Mouse (Mus musculus) macrophage (primary cell): ENCODE results near the gene Pds5a. TPM values are rescaled to one million over a fixed set of nuclear protein-coding genes. Genes with fewer than 3 reads are reported as not detected.

Experiments
- H3K27ac ChIP-seq: fragments of 350-480 bp; formaldehyde crosslinking; 2 replicates; pipeline ENCODE4 v1.9.0; 2021
- H3K36me3 ChIP-seq: fragments of 350-480 bp; formaldehyde crosslinking; 2 replicates; pipeline ENCODE4 v1.9.0; 2021; ENCODE audit errors: inconsistent target
- H3K4me3 ChIP-seq: fragments of 350-480 bp; formaldehyde crosslinking; 2 replicates; pipeline ENCODE4 v1.9.0; 2021; ENCODE audit errors: inconsistent target
- H3K79me2 ChIP-seq: fragments of 350-480 bp; formaldehyde crosslinking; 2 replicates; pipeline ENCODE4 v1.9.0; 2021; ENCODE audit errors: inconsistent target
- WGBS: methylation state at CpG from one replicate; pipeline ENCODE4 v1.1.7; 2026; ENCODE audit warnings: inconsistent platforms; ENCODE audit not compliant: missing documents; 5-methylcytosine and 5-hydroxymethylcytosine counted together
- polyA plus RNA-seq: library from polyadenylated mRNA; stranded (reverse); fragments of 250-400 nt; gene quantifications from 3 replicates; pipeline ENCODE4 v1.2.4, GENCODE M21; 2018; ENCODE audit warnings: inconsistent platforms

The Pds5a gene
- polyA plus RNA-seq, 1 experiment from 2014 or later, result 38.5 TPM

DNA sequence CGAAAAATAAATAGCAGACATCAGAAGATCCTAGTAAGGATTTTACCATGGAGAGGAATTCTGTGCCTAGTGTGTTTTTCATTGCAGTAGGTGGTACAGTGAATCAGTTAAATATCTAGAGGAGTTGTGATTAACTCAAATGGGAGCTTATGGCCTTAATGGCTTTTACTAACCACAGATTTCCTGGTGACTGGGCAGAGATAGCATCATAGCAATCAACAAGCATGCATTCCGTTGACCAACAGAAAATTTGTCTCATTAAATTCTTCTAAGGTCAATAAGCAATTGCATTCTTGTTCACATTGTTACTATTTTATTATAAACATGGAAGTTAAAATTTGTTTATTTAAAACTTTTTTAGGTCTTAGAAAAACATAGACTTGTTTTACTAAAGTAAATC lies 132.6 kb downstream of the Pds5a start:
- peaks cover 97% of the 10 kb centered on the region for H3K79me2 ChIP-seq
- H3K27ac ChIP-seq, result no peak overlapping the region
- H3K36me3 ChIP-seq, result peaks cover 10% of the 10 kb centered on the region
- H3K4me3 ChIP-seq, result no peak overlapping the region
- WGBS, result 60% methylated on average over 2 of the region's 2 CpGs

DNA sequence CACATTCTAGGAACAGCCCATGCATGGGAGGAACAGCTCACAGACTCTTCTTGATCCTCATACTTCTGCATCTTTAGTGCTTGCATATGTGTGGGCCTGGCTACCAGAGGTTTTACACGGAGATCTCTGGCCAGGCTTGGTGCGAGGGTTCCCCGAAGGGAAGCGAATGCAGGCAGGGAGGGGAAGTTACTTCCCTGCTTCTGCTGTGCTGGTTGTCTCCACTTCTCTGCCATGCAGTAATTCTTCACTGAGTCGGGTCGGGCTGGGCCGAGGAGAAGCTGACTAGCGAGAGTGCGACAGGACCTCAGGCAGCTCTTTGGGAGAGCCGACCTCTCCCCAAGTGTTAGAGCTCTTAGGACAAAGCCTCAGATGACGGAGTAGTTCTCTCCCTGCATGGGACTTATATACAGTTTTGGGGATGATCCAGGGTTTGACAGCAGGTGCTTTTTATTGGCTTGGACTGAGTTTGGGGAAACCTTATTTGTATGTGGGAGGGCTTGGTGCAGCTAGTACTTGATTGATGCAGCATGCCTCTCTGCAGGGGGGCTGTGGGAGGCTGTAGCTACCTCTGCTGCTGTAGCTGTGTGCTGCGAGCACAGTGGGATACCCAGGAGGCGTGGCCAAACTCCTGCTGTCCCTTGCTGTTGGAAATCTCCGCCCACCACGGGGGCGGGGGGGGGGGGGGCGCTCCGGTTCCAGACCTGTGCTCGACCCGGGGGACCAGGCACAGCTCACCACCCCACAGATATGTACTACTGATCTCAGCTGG lies 136.8 kb downstream of the Pds5a start:
- no peaks in the 10 kb centered on the region for H3K36me3 ChIP-seq
- no peak overlapping the region for H3K27ac ChIP-seq
- peaks cover 100% of the 10 kb centered on the region for H3K79me2 ChIP-seq
- no peak overlapping the region for H3K4me3 ChIP-seq
- WGBS, result 41% methylated on average over 19 of the region's 20 CpGs

DNA sequence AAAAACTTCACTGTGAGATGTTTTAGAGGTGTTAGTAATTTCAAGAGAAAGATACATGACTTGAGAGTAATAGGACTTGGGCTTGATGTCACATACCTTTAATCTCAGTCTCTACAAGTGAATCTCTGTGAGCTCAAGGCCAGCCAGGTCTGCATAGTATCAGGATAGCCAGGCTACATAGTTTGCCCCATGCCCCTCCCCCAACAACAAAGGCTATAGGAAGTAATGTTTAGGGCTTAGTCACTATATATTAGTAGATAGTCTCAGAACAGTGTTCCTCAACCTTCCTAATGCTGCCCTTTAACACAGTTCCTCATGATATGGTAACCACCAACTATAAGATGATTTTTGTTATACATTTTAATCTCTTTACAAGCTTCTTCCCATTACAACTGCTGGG lies 141.0 kb downstream of the Pds5a start:
- no peaks in the 10 kb centered on the region for H3K36me3 ChIP-seq
- peaks cover 100% of the 10 kb centered on the region for H3K79me2 ChIP-seq
- no peak overlapping the region for H3K4me3 ChIP-seq
- H3K27ac ChIP-seq, result no peak overlapping the region

Other genes starting within 250 kb of the Pds5a start
- gene Gm43552, start 205.4 kb downstream of the Pds5a start, polyA plus RNA-seq, result not detected in 3 replicates
- gene Smim14, start 161.1 kb downstream of the Pds5a start, polyA plus RNA-seq, result 67.2 to 135 TPM (median 99.0 TPM) in 3 replicates
- 76.8 to 156 TPM (median 106 TPM) in 3 replicates for gene Ube2k, start 161.0 kb downstream of the Pds5a start, polyA plus RNA-seq
- 5.2 to 7.6 TPM (median 5.6 TPM) in 3 replicates for gene N4bp2, start 65.2 kb upstream of the Pds5a start, polyA plus RNA-seq
- 6.0 to 22.2 TPM (median 10.9 TPM) in 3 replicates for gene Rhoh, start 162.9 kb upstream of the Pds5a start, polyA plus RNA-seq
- not detected in 3 replicates for gene Chrna9, start 236.6 kb upstream of the Pds5a start, polyA plus RNA-seq